Mouse (Mus musculus): Measurements from ENCODE around the gene Nr3c2. TPM values are rescaled to one million over a fixed set of nuclear protein-coding genes. Genes with fewer than 3 reads are reported as not detected.

Gene Nr3c2
- polyA plus RNA-seq, 1 experiment: 0.88 TPM

DNA sequence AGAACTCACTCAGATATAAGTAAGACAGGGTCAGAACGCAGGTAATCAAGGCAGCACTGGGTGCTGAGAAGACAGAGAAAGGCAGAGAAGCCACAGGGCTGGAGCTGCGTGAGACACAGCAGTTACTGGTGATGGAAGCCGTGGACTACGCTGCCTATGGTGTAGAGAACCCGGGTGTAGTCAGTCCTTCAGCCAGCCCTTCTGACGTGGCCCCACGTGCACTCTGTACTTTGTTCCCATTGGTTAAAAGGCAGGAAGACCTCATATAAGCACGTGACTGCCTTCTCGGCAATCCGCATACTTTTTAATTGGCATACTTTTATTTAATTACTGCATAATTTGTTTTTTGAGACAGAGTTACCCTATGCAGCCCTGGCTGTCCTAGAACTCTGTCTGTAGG is 198.9 kb downstream of the Nr3c2 start:
- Histone ChIP-seq H3K27me3 (ENCODE audit: control insufficient read depth, insufficient read depth, low read length) (no peaks in the 10 kb centered on the region), H3K36me3 (ENCODE audit: control insufficient read depth, insufficient read depth, low read length) (no peaks in the 10 kb centered on the region), H3K27ac (ENCODE audit: insufficient read depth, low read length) (no peak overlapping the region), H3K4me1 (ENCODE audit: control insufficient read depth, insufficient read depth, insufficient read length) (no peaks in the 10 kb centered on the region), H3K4me3 (ENCODE audit: extremely low read depth, insufficient read depth, insufficient read length) (no peak overlapping the region)
- no peak for TF ChIP-seq CTCF (IDR thresholded peaks at IDR 0.05; ENCODE audit: extremely low read depth, insufficient read depth, insufficient read length, insufficient replicate concordance)
- TF ChIP-seq POLR2A (IDR thresholded peaks at IDR 0.05; ENCODE audit: low read depth, low read length): no peak
- DNase-seq (ENCODE audit: low read depth in 1 of 2, low spot score in 2 of 2): no peak
- 87% methylated on average over 10 of the region's 10 CpGs for WGBS

DNA sequence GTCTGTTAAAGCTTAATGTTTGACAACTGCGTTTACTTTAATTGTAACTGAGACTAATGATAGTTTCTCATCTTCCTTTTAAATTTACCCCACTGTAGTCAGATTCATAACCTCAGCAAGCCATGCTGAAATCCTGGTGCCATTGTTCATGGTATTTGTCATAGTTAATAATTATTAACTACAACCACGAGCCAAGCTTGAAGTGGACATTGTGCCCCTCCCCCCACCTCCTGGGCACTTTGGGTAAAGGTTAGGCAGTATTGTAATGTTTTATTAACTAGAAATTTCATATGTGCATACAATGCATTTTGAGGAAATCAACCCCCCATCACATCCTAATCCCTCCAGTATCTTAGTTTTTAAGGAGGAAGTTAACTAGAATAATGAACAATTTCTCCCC is 201.1 kb downstream of the Nr3c2 start:
- TF ChIP-seq POLR2A (IDR thresholded peaks at IDR 0.05; ENCODE audit: low read depth, low read length): no peak
- TF ChIP-seq CTCF (IDR thresholded peaks at IDR 0.05; ENCODE audit: extremely low read depth, insufficient read depth, insufficient read length, insufficient replicate concordance): no peak
- Histone ChIP-seq H3K27ac (ENCODE audit: insufficient read depth, low read length) (no peak overlapping the region), H3K4me1 (ENCODE audit: control insufficient read depth, insufficient read depth, insufficient read length) (no peaks in the 10 kb centered on the region), H3K36me3 (ENCODE audit: control insufficient read depth, insufficient read depth, low read length) (no peaks in the 10 kb centered on the region), H3K27me3 (ENCODE audit: control insufficient read depth, insufficient read depth, low read length) (no peaks in the 10 kb centered on the region), H3K4me3 (ENCODE audit: extremely low read depth, insufficient read depth, insufficient read length) (no peak overlapping the region)
- WGBS: 84% methylated on average over 2 of the region's 2 CpGs
- no peak for DNase-seq (ENCODE audit: low read depth in 1 of 2, low spot score in 2 of 2)

GRCm38 (mm10) chr8:77102879-77103278 is 203.6 kb downstream of the Nr3c2 start:
- WGBS: 87% methylated on average over 7 of the region's 7 CpGs

DNA sequence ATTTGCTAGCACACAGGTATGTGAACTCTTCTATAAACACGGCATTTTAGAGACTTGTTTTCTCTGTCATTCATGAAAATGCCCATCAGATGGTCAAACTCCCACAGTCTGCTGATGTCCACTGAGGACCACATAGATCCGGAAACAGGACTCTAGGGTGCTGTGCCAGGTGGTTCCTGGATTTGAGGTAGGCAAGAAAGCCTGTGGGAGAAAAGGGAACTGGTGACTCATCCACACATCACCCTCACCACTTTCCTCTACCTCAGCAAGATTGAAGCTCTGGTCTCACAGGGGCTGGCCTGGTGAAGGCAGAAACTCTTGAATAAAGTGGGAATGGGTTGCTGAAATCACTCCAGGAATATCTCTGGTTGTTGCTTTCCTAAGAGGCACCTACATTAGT is 213.5 kb downstream of the Nr3c2 start:
- DNase-seq (ENCODE audit: low read depth in 1 of 2, low spot score in 2 of 2): no peak
- Histone ChIP-seq H3K4me1 (ENCODE audit: control insufficient read depth, insufficient read depth, insufficient read length) (no peaks in the 10 kb centered on the region), H3K36me3 (ENCODE audit: control insufficient read depth, insufficient read depth, low read length) (no peaks in the 10 kb centered on the region), H3K27me3 (ENCODE audit: control insufficient read depth, insufficient read depth, low read length) (no peaks in the 10 kb centered on the region), H3K4me3 (ENCODE audit: extremely low read depth, insufficient read depth, insufficient read length) (no peak overlapping the region), H3K27ac (ENCODE audit: insufficient read depth, low read length) (no peak overlapping the region)
- 49% methylated on average over 2 of the region's 2 CpGs for WGBS
- TF ChIP-seq CTCF (IDR thresholded peaks at IDR 0.05; ENCODE audit: extremely low read depth, insufficient read depth, insufficient read length, insufficient replicate concordance) (no peak), POLR2A (IDR thresholded peaks at IDR 0.05; ENCODE audit: low read depth, low read length) (no peak)

More at GRCm38 (mm10) chr8:77102879-77103278, 203.6 kb downstream of the Nr3c2 start:
- Histone ChIP-seq H3K27me3 (ENCODE audit: control insufficient read depth, insufficient read depth, low read length) (no peaks in the 10 kb centered on the region), H3K36me3 (ENCODE audit: control insufficient read depth, insufficient read depth, low read length) (no peaks in the 10 kb centered on the region), H3K4me3 (ENCODE audit: extremely low read depth, insufficient read depth, insufficient read length) (no peak overlapping the region), H3K4me1 (ENCODE audit: control insufficient read depth, insufficient read depth, insufficient read length) (no peaks in the 10 kb centered on the region), H3K27ac (ENCODE audit: insufficient read depth, low read length) (no peak overlapping the region)
- TF ChIP-seq CTCF (IDR thresholded peaks at IDR 0.05; ENCODE audit: extremely low read depth, insufficient read depth, insufficient read length, insufficient replicate concordance): no peak
- no peak for TF ChIP-seq POLR2A (IDR thresholded peaks at IDR 0.05; ENCODE audit: low read depth, low read length)
- no peak for DNase-seq (ENCODE audit: low read depth in 1 of 2, low spot score in 2 of 2)

DNA sequence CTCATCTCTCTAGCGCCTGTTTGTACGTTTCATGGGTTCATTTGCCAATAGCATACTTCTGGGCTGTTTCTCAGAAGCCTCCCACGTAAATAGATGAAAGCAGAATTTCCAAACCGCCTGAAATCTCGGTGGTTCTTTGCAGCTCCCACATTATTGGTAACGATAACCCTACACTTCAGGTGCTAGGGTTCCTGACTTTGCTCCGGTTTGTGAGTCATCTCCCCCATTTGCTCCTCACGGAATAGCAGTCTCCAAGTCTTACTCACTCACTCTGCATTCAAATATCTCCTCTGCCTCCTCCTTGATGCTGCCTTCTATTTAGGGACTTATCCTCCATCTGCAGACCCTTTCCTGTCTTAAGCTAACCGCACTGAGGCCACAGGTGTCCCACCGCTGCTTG is 215.5 kb downstream of the Nr3c2 start:
- no peaks in the 10 kb centered on the region for H3K36me3 ChIP-seq (ENCODE audit: control insufficient read depth, insufficient read depth, low read length)
- 90% methylated on average over 10 of the region's 10 CpGs for WGBS
- no peak overlapping the region for H3K4me3 ChIP-seq (ENCODE audit: extremely low read depth, insufficient read depth, insufficient read length)
- no peak for TF ChIP-seq POLR2A (IDR thresholded peaks at IDR 0.05; ENCODE audit: low read depth, low read length)
- no peaks in the 10 kb centered on the region for H3K4me1 ChIP-seq (ENCODE audit: control insufficient read depth, insufficient read depth, insufficient read length)
- no peak for DNase-seq (ENCODE audit: low read depth in 1 of 2, low spot score in 2 of 2)
- H3K27ac ChIP-seq (ENCODE audit: insufficient read depth, low read length): no peak overlapping the region
- H3K27me3 ChIP-seq (ENCODE audit: control insufficient read depth, insufficient read depth, low read length): no peaks in the 10 kb centered on the region

- TF ChIP-seq CTCF (IDR thresholded peaks at IDR 0.05; ENCODE audit: extremely low read depth, insufficient read depth, insufficient read length, insufficient replicate concordance): no peak
- TF ChIP-seq POLR2A (IDR thresholded peaks at IDR 0.05; ENCODE audit: low read depth, low read length): no peak
- 0 out of 2 replicates have a peak overlapping the region, but pooled peaks have one; percentile 8 for H3K4me3 ChIP-seq (ENCODE audit: extremely low read depth, insufficient read depth, insufficient read length)
- no peak overlapping the region for H3K27ac ChIP-seq (ENCODE audit: insufficient read depth, low read length)
- H3K36me3 ChIP-seq (ENCODE audit: control insufficient read depth, insufficient read depth, low read length): no peaks in the 10 kb centered on the region
- no peak for DNase-seq (ENCODE audit: low read depth in 1 of 2, low spot score in 2 of 2)
- H3K27me3 ChIP-seq (ENCODE audit: control insufficient read depth, insufficient read depth, low read length): no peaks in the 10 kb centered on the region
- 55% methylated on average over 7 of the region's 7 CpGs for WGBS
- H3K4me1 ChIP-seq (ENCODE audit: control insufficient read depth, insufficient read depth, insufficient read length): no peaks in the 10 kb centered on the region
Observed at GRCm38 (mm10) chr8:77116419-77117079, 217.3 kb downstream of the Nr3c2 start.

DNA sequence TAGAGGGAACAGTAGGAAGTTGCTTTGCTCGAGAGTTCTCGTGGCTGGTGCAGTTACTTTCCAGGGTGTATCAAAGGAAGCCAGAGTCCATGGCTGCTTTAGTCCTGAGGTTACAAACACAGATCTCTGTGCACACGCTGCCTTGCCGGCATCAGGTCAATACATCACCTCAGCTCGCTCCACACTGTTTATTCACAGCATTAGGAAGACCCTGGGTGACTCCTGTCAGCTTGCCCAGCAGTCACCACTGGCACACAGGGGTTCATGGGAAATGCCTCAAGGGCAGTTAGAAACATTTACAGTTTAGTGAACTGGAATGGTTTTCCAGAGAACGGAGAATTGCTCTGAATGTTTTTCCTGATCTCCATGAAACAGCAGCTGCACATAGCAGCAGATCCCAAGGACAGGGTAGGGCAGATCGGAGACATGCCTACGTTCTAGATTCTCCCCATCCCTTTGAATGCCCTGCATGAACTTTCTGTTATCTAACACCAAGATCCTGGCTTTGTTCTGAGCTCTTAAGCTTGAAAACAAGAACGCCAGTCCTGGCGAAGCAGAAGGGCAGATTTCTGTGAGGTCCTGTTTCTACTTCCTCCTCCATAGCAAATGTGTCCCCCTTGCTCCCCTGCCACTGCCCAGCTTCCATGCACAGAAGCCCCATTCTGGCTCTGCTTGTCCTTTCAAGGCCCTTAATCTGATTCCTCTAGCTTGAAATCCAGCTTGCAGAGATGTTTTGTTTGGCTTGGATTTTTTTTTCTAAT is 221.7 kb downstream of the Nr3c2 start:
- no peaks in the 10 kb centered on the region for H3K27me3 ChIP-seq (ENCODE audit: control insufficient read depth, insufficient read depth, low read length)
- 63% methylated on average over 10 of the region's 10 CpGs for WGBS
- H3K36me3 ChIP-seq (ENCODE audit: control insufficient read depth, insufficient read depth, low read length): no peaks in the 10 kb centered on the region
- H3K4me1 ChIP-seq (ENCODE audit: control insufficient read depth, insufficient read depth, insufficient read length): no peaks in the 10 kb centered on the region
- no peak overlapping the region for H3K4me3 ChIP-seq (ENCODE audit: extremely low read depth, insufficient read depth, insufficient read length)
- H3K27ac ChIP-seq (ENCODE audit: insufficient read depth, low read length): no peak overlapping the region
- DNase-seq (ENCODE audit: low read depth in 1 of 2, low spot score in 2 of 2): no peak
- TF ChIP-seq POLR2A (IDR thresholded peaks at IDR 0.05; ENCODE audit: low read depth, low read length) (no peak), CTCF (IDR thresholded peaks at IDR 0.05; ENCODE audit: extremely low read depth, insufficient read depth, insufficient read length, insufficient replicate concordance) (no peak)

Measured in spleen, adult 2 months (tissue).